Mouse (Mus musculus) gastrocnemius, adult 8-10 months (tissue): ENCODE data around the gene Fn3k. TPM values are rescaled to one million over a fixed set of nuclear protein-coding genes. Genes with fewer than 3 reads are reported as not detected.
A peak's percentile ranks its signal among the peaks of the same experiment; 100 is the strongest.

Experiments used
- DNase-seq, 2 experiments: peaks; one replicate each; pipeline ENCODE4 v3.0.0; 2022; ENCODE audit warnings: low spot score in 2 of 2
- microRNA-seq: library from miRNA; unstranded; fragments of <30 nt; microRNA quantifications from one replicate; pipeline ENCODE4 v1.2.0, GENCODE M21; 2022
- total RNA-seq, 4 experiments: library from RNA; stranded (reverse); gene quantifications; 2 replicates each; pipeline ENCODE4 v1.2.4; 2022

The Fn3k gene
- total RNA-seq, 4 experiments from 2014 or later, result 20.4 to 25.6 (median 25.1) TPM

DNA sequence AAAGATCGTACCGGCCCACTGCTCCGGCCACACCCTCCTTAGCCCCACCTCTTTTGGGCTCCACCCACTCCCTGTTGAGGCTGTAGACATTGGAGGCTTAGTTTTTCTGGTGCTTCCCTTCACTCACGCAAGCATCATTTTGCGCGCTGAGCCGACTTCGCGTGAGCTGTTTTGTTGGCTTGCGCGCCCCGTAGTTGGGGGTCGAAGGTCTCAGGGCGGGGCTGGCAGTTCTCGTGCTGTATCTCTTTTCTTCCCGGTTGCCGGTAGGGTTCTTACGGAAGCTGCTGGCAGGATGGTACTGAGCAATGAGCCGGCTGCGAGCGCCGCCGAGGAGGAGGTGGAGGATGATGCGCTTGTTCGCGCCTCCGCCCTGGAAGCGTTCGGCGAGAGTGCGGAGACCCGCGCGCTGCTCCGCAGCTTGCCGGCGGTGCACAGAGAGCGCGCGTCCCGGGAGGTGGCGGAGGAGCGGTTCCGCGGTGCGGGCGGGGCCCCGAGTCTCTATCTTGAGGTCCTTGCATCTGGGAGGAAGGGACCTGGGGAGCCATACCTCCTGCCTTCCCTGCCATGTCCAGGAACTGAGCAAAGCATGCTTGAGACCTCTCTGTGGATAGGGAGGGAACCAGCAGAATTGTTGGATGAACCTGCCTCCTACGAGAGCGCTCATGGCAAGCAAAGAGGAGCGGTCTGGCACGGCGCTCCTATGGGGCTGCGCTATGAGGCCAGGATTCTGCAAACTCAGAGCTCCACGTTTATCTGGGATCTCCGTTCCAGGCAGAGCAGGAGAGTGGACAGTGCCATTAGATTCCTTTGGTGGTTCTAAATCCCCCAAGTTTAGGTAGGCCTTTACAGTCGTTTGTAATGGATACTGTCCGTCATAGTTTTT is 17.3 kb downstream of the Fn3k start, which contains the start of gene Tbcd:
Tbcd (plus strand) TSS at position 197 of the 883 bp plus-strand sequence.
- peak; percentile 90 for DNase-seq

DNA sequence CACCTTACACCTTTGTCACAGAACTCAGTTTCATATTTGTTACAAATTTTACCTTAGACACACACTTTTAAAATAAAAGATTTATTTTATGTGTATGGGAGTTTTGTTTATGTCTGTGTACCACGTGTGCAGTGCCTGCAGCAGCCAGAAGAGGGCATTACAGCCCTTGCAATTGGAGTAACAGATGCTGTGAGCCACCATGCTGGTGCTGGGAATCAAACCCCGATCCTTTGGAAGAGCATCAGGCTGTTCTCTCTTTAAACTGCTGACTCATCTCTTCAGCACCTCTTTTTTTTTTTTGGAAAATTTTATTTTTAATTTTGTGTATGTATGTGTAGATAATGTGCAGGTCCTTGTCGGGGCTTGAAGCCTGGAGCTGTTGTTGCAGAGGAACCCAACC is 23.2 kb downstream of the Fn3k start:
- DNase-seq, result no peak

DNA sequence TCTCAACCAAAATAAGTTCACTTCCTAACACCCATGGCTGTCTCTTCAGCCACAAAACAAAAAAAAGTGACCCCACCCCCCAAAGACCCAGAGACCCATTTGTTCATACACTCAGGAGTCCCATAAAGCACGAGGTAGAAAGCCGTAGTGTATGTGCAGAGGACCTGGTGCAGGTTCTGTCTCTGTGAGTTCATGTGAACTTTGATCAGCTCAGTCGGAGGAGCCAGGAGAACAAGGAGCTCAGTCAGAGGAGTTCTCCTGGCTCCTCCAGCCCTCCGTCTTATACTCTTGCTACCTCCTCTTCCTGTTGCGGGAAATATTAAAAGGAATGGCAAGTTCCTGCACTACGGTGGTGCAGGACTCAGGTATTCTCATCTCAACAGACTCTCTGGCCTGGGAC is 32.7 kb downstream of the Fn3k start:
- no peak for DNase-seq

DNA sequence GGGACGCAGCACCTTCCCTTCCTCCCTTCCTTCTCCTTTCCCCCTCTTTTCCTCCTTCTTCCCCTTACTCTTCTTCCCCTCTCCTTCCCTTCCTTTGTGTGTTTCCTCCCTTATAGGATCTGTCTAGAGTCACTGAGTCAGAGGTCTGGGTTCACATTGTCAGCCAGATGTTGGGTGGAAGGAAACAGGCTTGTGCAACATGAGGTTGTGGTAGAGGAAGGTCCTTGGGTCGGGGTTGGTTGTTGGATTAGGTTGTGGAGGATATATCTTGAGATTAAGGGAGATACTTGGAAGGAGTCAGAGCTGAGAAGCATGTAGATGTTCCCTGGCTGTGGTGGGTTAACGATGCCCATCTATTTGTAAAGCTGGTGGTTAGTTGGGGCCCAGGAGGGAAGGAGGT is 40.1 kb downstream of the Fn3k start:
- DNase-seq, result no peak

DNA sequence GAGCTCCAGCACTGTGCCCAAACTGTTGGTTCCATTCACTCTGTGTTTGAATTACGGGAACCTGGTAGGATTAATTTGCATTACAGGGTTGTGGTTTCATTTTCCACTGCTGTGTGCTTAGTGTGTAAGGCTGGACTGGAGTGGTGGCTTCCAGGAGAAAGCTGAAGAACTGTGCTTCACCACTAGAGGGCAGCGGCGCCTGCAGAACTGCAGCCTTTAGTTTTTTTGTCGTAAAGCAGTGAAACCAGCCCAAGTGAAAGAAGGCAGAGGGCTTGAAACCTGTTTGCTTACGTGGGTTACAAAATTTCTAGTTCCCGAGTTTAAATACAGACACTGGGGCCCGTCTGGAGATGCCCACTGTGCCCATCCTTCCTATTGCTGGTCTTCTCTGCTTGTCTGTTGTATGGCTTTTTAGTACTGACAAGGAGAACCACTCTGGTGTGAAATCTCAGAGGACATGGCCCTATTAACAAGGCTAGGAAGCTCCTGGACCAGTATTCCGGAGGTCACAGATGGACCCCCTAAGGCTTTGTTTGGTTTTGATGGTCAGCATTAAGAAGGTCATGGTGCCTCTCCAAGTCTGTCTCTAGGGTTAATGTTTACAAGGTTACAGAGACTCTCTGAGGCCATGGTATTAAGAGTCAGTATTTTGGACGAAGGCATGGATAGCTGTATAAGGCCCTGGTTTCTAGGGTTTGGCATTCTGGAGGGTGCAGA is 41.1 kb downstream of the Fn3k start:
- DNase-seq, result peak; percentile 33 to 43

DNA sequence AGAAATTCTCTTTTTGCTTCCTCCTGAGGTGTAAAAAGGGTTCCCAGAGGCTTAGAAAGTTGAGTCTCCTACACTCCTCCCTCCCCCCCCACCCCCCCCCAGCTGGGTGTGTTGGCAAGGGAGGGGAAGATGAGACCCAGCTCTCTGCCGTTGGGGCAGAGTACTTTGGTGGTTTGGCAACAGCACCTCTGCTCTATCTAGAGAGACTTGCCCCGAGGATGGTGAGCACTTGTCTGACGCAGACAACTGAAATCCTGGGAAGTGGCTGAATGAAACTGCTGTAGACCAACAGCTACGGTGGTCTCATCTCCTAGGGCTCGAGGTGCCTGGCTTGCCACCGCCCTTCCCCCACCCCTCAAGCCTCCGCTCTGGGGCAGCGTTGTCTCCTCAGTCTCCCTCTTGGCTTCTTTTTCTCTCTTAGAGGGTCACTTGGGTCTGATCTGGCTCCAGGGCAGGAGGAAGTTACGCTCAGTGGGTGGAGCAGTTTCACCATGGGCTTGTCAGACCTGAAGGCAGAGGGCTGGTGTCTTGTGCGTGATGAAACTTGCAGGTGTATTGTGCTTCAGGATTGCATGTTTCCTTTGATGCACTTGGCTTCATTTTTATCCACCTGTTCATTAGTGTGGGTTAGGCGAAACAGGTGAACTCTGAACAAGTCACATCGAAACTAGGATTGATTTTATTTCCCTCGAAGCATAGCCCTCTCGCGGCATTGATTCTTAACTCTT is 44.9 kb downstream of the Fn3k start:
- DNase-seq, result no peak

DNA sequence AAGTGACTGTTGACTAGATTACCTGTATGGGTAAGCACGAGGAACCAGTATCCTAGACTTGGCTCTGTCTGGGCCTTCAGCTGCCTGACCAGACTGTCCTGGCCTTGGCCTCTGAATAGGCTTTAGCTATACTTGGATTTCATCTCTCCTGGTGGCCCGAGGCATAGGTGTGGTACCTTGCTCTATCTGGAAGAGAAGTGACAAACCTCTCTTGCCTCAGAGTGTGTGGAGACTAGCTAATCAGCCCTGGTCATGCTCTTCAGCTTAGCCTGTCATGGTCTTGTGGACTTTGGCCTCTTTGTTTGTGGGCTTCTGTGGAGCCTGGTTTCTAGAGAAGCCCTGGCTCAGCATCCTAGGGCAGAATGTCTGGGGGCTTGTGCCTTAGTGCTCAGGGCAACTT is 46.4 kb downstream of the Fn3k start:
- DNase-seq, result no peak

DNA sequence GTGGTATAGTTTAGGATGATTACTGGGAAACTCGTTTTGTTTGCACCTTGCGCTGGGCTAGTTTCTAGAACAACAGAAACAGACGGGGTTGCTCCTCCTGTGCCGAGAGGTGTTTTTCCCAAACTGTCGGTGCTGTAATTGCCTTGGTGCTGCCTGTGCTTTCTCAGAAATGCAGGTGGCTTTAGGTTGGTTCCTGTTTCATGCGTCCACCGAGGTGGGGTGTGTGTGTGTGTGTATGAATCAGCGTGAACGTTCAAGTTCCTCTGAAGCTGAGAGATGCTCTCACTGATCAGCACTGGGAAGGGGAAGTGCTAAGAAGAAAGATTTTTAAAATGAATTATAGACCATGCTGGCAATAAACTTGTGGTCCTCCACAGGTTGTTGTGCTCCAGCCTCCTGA is 51.2 kb downstream of the Fn3k start:
- DNase-seq, result no peak

DNA sequence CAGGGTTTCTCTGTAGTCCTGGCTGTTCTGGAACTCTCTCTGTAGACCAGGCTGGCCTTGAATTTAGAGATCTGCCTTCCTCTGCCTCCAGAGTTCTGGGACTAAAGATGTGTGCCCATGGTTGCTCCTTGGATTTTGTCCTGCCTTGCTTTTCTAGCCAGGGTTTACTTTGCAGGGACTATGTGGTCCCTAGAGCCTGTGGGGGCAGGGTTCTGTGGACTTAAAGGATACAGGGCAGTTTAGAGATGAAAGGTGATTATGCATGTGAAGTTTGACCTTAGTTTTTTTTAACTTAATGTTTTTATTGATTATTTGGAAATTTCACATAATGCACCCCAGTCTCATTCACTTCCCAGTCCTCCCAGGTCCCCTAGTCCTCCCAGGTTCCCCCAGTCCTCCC is 55.9 kb downstream of the Fn3k start:
- DNase-seq, result no peak

Small RNAs within 50 kb of the gene (microRNA-seq; reads per million reads assigned to microRNA genes)
- gene Mir7236, result not detected

Other genes starting within 250 kb of the Fn3k start
- 1 to 10 TPM; 7.2 to 9.4 (median 8.7) TPM for gene Hexdc, start 230.5 kb upstream of the Fn3k start, total RNA-seq
- 10 to 100 TPM; 10.2 to 13.4 (median 10.9) TPM for gene Ogfod3, start 230.2 kb upstream of the Fn3k start, total RNA-seq
- gene Cybc1, start 205.6 kb upstream of the Fn3k start, total RNA-seq, result 1 to 10 TPM; 2.8 to 3.8 (median 3.6) TPM
- gene Narf, start 197.7 kb upstream of the Fn3k start, total RNA-seq, result 100 to 1,000 TPM in 3 of 4 experiments, 10 to 100 TPM in 1; 92.0 to 138 (median 119) TPM
- gene Foxk2, start 174.9 kb upstream of the Fn3k start, total RNA-seq, result 10 to 100 TPM; 26.8 to 32.9 (median 28.0) TPM
- gene Wdr45b, start 80.5 kb upstream of the Fn3k start, total RNA-seq, result 10 to 100 TPM; 14.4 to 23.0 (median 19.3) TPM
- gene Rab40b, start 46.7 kb upstream of the Fn3k start, total RNA-seq, result 10 to 100 TPM; 13.2 to 23.0 (median 18.9) TPM
- 1 to 10 TPM; 3.3 to 4.2 (median 4.0) TPM for gene Fn3krp, start 13.5 kb upstream of the Fn3k start, total RNA-seq
- 10 to 100 TPM; 11.7 to 16.0 (median 15.0) TPM for gene Tbcd, start 17.0 kb downstream of the Fn3k start, total RNA-seq
- gene Zfp750, start 84.4 kb downstream of the Fn3k start, total RNA-seq, result under 1 TPM; 0.51 to 0.80 (median 0.68) TPM
- 1 to 10 TPM; 2.3 to 2.8 (median 2.5) TPM for gene B3gntl1, start 238.2 kb downstream of the Fn3k start, total RNA-seq